ENCODE assay signal across 31 mouse cellular contexts in the genomic region with DNA sequence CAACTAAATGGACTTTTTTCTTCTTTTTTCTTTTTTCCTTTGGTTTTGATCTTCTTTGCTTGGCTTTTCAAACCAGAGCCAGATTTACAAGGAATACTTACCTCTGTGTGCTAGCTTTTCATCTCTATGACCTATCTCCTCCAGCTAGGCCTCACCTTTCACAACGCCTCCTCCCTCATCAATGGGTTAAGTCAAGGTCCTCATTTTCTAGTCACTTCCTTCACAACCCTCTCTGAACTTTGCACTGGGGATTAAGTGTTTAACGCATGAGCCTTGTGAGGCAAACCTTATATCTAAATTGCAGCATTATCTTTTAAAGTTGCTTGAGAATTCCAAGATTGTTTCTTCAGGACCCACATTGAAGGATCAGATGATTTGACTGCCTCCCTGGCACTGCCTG. TPM values are rescaled to one million over a fixed set of nuclear protein-coding genes. Genes with fewer than 3 reads are reported as not detected.
"Had no signal": no experiment of that assay in that cellular context is flagged by ENCODE, and none has a peak within 500 bp of the region (broad histone marks: within the 10 kb centered on the region; RNA-seq: fewer than 3 reads in every experiment).

No protein-coding gene starts in this region.

- H3K9me3 ChIP-seq: heart, embryonic 10.5 days; heart, embryonic 12.5 days; hindbrain, embryonic 12.5 days; limb, embryonic 13.5 days; limb, embryonic 15.5 days; liver, embryonic 12.5 days had no signal

- H3K4me1 ChIP-seq: heart, embryonic 10.5 days; heart, embryonic 12.5 days; hindbrain, embryonic 12.5 days; limb, embryonic 13.5 days; limb, embryonic 15.5 days; liver, embryonic 12.5 days had no signal

- ATAC-seq: hindbrain, embryonic 16.5 days; inflammation-experienced regulatory T-cells, adult 6 months; liver, embryonic 12.5 days had no signal

- H3K4me2 ChIP-seq: heart, embryonic 12.5 days; hindbrain, embryonic 12.5 days; hindbrain, embryonic 14.5 days; limb, embryonic 13.5 days; limb, embryonic 15.5 days; liver, embryonic 12.5 days had no signal

- DNase-seq: gastrocnemius, adult 2 months; gastrocnemius, postnatal 10 days; gastrocnemius, postnatal 25 days; heart, adult 18-20 months; heart, postnatal 10 days; heart, postnatal 4 days; kidney, adult 11 months; kidney, adult 2 months; kidney, adult 9 months; kidney, postnatal 14 days; kidney, postnatal 36 days; layer of hippocampus, adult 9-11 months; layer of hippocampus, postnatal 36 days; left cerebral cortex, postnatal 4 days had no signal

- H3K27ac ChIP-seq: gastrocnemius, adult 2 months; heart, embryonic 10.5 days; hindbrain, embryonic 10.5 days; hindbrain, embryonic 12.5 days; hindbrain, embryonic 14.5 days; kidney, postnatal 0 days; limb, embryonic 13.5 days; limb, embryonic 15.5 days; liver, embryonic 12.5 days had no signal

- H3K36me3 ChIP-seq: heart, embryonic 10.5 days; heart, embryonic 12.5 days; hindbrain, embryonic 10.5 days; hindbrain, embryonic 12.5 days; limb, embryonic 13.5 days; limb, embryonic 15.5 days; liver, embryonic 12.5 days had no signal

- H3K4me3 ChIP-seq: gastrocnemius, adult 2 months; heart, embryonic 10.5 days; heart, embryonic 12.5 days; hindbrain, embryonic 10.5 days; hindbrain, embryonic 12.5 days; limb, embryonic 13.5 days; limb, embryonic 15.5 days; liver, embryonic 12.5 days had no signal

- H3K27me3 ChIP-seq: heart, embryonic 12.5 days; hindbrain, embryonic 12.5 days; limb, embryonic 13.5 days; limb, embryonic 15.5 days; liver, embryonic 12.5 days had no signal

- H3K9ac ChIP-seq: heart, embryonic 12.5 days; hindbrain, embryonic 12.5 days; hindbrain, embryonic 14.5 days; limb, embryonic 13.5 days; limb, embryonic 15.5 days; liver, embryonic 12.5 days had no signal

RNA-seq across cellular contexts. Expression of a gene that starts 27.2 kb away (rescaled TPM):
- polyA plus RNA-seq: frontal cortex, adult 2 months; heart, embryonic 10.5 days; heart, embryonic 12.5 days; heart, embryonic 14.5 days; heart, embryonic 16.5 days; hindbrain, embryonic 10.5 days; hindbrain, embryonic 14.5 days; hindbrain, embryonic 16.5 days; inflammation-experienced regulatory T-cells, adult 6 months; kidney, adult 2 months; kidney, postnatal 0 days; large intestine, adult 2 months; limb, embryonic 11.5 days; limb, embryonic 13.5 days; limb, embryonic 15.5 days; liver, adult 2 months; liver, embryonic 12.5 days had no signal

RNA-seq across cellular contexts. Expression of a gene that starts 58.2 kb away (rescaled TPM):
- polyA plus RNA-seq: frontal cortex, adult 2 months; heart, embryonic 10.5 days; heart, embryonic 12.5 days; heart, embryonic 14.5 days; heart, embryonic 16.5 days; hindbrain, embryonic 10.5 days; hindbrain, embryonic 12.5 days; hindbrain, embryonic 14.5 days; hindbrain, embryonic 16.5 days; inflammation-experienced regulatory T-cells, adult 6 months; kidney, adult 2 months; kidney, postnatal 0 days; large intestine, adult 2 months; limb, embryonic 11.5 days; limb, embryonic 13.5 days; limb, embryonic 15.5 days; liver, adult 2 months; liver, embryonic 12.5 days had no signal
